Mouse (Mus musculus) neural tube, embryonic 12.5 days (tissue): ENCODE measurements around the gene Gas6. TPM values are rescaled to one million over a fixed set of nuclear protein-coding genes. Genes with fewer than 3 reads are reported as not detected.

Experiments
- ATAC-seq: fragments of 200-750 bp; cut with Nextera tagmentation; 2 replicates; pipeline ENCODE4 v1.8.0; 2017; ENCODE audit warnings: low read depth, mild to moderate bottlenecking, moderate TSS enrichment, moderate library complexity; ENCODE audit not compliant: low FRiP score
- H3K27ac ChIP-seq: fragments of 300-500 bp; sonication (generic); 2 replicates; pipeline ENCODE4 v1.5.1; 2016
- H3K27me3 ChIP-seq: fragments of 300-500 bp; sonication (generic); replicated peaks from 2 replicates; pipeline ENCODE4 v1.6.1; 2016; ENCODE audit warnings: mild to moderate bottlenecking
- H3K36me3 ChIP-seq: fragments of 300-500 bp; sonication (generic); 2 replicates; pipeline ENCODE4 v1.6.1; 2016; ENCODE audit warnings: mild to moderate bottlenecking
- H3K4me1 ChIP-seq: fragments of 300-500 bp; sonication (generic); 2 replicates; pipeline ENCODE4 v1.6.1; 2016
- H3K4me2 ChIP-seq: fragments of 300-500 bp; sonication (generic); replicated peaks from 2 replicates; pipeline ENCODE4 v1.6.1; 2016; ENCODE audit warnings: mild to moderate bottlenecking
- H3K4me3 ChIP-seq: fragments of 300-500 bp; sonication (generic); 2 replicates; pipeline ENCODE4 v1.5.1; 2016
- H3K9ac ChIP-seq: fragments of 300-500 bp; sonication (generic); 2 replicates; pipeline ENCODE4 v1.6.1; 2016; ENCODE audit warnings: mild to moderate bottlenecking
- H3K9me3 ChIP-seq: fragments of 300-500 bp; sonication (generic); 2 replicates; pipeline ENCODE4 v1.6.1; 2016; ENCODE audit warnings: mild to moderate bottlenecking
- WGBS: fragments of 180-500 bp; shearing (Covaris S2); methylation state at CpG from one replicate; pipeline ENCODE4 v1.1.7; 2016; 5-methylcytosine and 5-hydroxymethylcytosine counted together
- polyA plus RNA-seq: library from polyadenylated mRNA; unstranded; fragments of >200 nt; fragmentation: Nextera tagmentation; extraction: Ambion mirVana; gene quantifications from 2 replicates; pipeline ENCODE4 v1.2.1, GENCODE M21; 2016

The Gas6 gene
- polyA plus RNA-seq, 1 experiment from 2014 or later, result 18.4 TPM

DNA sequence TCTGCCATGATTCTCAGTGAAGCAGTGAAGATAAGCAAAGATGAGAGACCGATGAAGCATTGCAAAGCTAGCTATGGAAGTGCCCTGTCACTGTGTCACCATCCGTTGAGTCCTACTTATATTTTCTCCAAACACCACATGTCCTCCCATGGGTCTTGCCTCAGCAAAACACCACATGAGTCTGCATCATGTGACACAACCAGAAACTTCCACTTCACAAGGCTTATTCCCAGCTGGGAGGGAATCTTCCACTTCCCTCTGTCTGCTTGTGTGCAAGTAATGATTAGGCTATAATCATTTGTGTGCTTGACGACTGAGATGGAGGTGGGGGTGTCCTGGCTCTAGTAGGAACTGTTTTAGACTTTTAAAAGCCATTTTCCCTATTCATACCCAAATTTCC is 6.9 kb upstream of the Gas6 start:
- no peak overlapping the region for H3K4me2 ChIP-seq
- ATAC-seq, result no peak
- no peak overlapping the region for H3K27ac ChIP-seq
- no peaks in the 10 kb centered on the region for H3K9me3 ChIP-seq
- no peaks in the 10 kb centered on the region for H3K4me1 ChIP-seq
- H3K9ac ChIP-seq, result no peak overlapping the region
- no peaks in the 10 kb centered on the region for H3K27me3 ChIP-seq
- no peaks in the 10 kb centered on the region for H3K36me3 ChIP-seq
- H3K4me3 ChIP-seq, result no peak overlapping the region
- 82% methylated on average over 3 of the region's 3 CpGs for WGBS

GRCm38 (mm10) chr8:13493011-13493410 is 1.3 kb downstream of the Gas6 start:
- H3K36me3 ChIP-seq, result no peaks in the 10 kb centered on the region
- peak overlapping the region; percentile 88; the same call in 1 of the 2 replicates for H3K4me2 ChIP-seq
- no peak overlapping the region for H3K9ac ChIP-seq
- 57% methylated on average over 11 of the region's 11 CpGs for WGBS
- H3K9me3 ChIP-seq, result no peaks in the 10 kb centered on the region
- H3K27ac ChIP-seq, result no peak overlapping the region
- H3K4me3 ChIP-seq, result no peak overlapping the region
- ATAC-seq, result no peak
- peaks cover 11% of the 10 kb centered on the region for H3K4me1 ChIP-seq
- peaks cover 38% of the 10 kb centered on the region for H3K27me3 ChIP-seq

DNA sequence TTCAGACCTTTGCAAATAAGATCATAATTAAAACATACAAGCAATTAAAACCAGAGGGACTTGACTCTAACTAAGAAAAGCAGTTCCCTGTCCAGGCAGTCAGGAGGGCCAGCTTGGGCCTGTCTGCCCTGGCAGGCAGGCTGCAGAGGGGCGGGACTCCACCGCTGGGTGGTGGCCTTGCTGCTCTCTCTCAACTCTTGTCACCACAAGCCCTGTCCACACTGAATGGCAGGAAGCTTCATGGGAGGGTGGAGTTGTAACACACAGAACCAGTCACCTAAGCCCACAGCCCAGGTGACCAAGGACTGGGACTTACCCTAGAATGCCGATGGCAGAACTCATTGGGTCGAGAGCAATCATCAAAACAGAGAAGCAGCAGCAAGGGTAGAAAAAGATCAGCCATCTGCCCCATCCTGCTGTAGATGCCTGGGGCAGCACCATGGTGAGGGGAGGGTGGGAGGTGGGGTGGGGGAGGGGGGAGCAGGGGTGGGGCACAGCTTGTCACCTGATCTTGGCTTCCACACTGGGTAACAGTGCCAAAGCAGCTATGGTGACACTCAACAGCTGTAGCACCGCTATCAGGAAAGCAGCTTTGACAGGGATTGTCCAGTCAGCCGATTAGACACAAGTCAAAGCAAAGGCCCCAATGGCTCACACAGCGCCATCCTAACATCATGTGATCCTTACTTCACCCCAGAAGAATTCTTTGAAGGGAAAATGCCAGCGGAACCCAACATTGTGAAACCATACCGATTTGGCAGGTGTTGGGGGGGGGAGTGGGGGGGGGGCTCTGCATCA is 1.9 kb downstream of the Gas6 start:
- WGBS, result 59% methylated on average over 9 of the region's 9 CpGs
- no peak overlapping the region for H3K27ac ChIP-seq
- no peak for ATAC-seq
- H3K4me1 ChIP-seq, result peaks cover 11% of the 10 kb centered on the region
- no peaks in the 10 kb centered on the region for H3K36me3 ChIP-seq
- no peak overlapping the region for H3K4me3 ChIP-seq
- H3K4me2 ChIP-seq, result no peak overlapping the region
- no peaks in the 10 kb centered on the region for H3K9me3 ChIP-seq
- H3K9ac ChIP-seq, result no peak overlapping the region
- peaks cover 38% of the 10 kb centered on the region for H3K27me3 ChIP-seq

GRCm38 (mm10) chr8:13491491-13492010 is 2.7 kb downstream of the Gas6 start:
- no peaks in the 10 kb centered on the region for H3K9me3 ChIP-seq
- peaks cover 38% of the 10 kb centered on the region for H3K27me3 ChIP-seq
- no peak overlapping the region for H3K27ac ChIP-seq
- peaks cover 11% of the 10 kb centered on the region for H3K4me1 ChIP-seq
- H3K36me3 ChIP-seq, result no peaks in the 10 kb centered on the region
- H3K4me2 ChIP-seq, result no peak overlapping the region
- no peak overlapping the region for H3K4me3 ChIP-seq
- no peak for ATAC-seq
- H3K9ac ChIP-seq, result no peak overlapping the region
- 88% methylated on average over 14 of the region's 14 CpGs for WGBS

- Histone ChIP-seq H3K9ac (no peak overlapping the region; the same call in 1 of the 2 replicates), H3K9me3 (no peaks in the 10 kb centered on the region), H3K27me3 (peaks cover 38% of the 10 kb centered on the region), H3K4me1 (peaks cover 11% of the 10 kb centered on the region), H3K36me3 (no peaks in the 10 kb centered on the region), H3K4me3 (no peak overlapping the region), H3K4me2 (no peak overlapping the region), H3K27ac (no peak overlapping the region)
- 49% methylated on average over 13 of the region's 13 CpGs for whole genome bisulfite sequencing
- no peak for ATAC-seq
Observed at GRCm38 (mm10) chr8:13489986-13490910, 4.0 kb downstream of the Gas6 start.

DNA sequence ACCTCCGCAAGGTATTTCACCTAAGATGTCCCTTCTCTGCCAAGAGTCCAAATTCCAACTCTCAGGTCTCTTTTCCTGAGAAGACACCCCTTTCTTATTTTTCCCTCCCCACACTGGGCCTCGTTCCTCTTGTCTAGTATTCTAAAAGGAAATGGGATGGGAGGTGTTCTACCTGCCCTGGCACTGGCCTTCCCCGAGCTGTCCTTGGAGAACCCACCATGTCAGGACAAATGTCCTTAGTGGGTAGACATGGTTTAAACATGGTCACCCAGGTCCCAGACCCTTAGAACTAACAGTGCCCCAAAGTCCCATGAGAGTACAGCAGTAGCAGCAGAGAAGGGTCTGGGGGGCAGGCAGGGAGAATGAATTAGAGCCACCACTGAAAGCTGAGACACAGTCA is 4.9 kb downstream of the Gas6 start:
- H3K36me3 ChIP-seq, result no peaks in the 10 kb centered on the region
- peaks cover 33% of the 10 kb centered on the region for H3K27me3 ChIP-seq
- no peak overlapping the region for H3K4me2 ChIP-seq
- H3K9ac ChIP-seq, result no peak overlapping the region
- H3K27ac ChIP-seq, result no peak overlapping the region
- peaks cover 8% of the 10 kb centered on the region for H3K4me1 ChIP-seq
- ATAC-seq, result no peak
- H3K9me3 ChIP-seq, result no peaks in the 10 kb centered on the region
- no peak overlapping the region for H3K4me3 ChIP-seq
- WGBS, result 87% methylated on average over 3 of the region's 3 CpGs

DNA sequence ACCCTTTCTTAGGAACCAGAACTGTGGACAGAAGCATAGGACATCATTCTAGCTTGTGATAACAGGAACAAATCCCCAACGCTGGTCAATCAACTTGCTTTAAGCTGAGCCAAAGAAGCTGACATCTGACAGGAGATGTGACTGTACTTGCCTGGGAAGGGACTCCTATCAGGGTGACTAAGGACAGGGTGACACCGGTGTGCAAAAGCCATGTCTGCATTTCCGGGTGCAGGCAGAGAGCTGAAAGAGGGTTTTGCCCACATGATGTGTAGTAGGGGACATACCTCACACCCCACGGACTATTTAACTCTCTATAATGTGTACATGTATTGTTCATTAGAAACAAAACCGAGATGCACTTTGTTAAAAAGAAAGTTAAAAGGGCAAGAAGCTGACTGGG is 11.1 kb downstream of the Gas6 start:
- Histone ChIP-seq H3K9ac (no peak overlapping the region), H3K27me3 (no peaks in the 10 kb centered on the region), H3K4me2 (no peak overlapping the region), H3K36me3 (no peaks in the 10 kb centered on the region), H3K4me1 (no peaks in the 10 kb centered on the region), H3K27ac (no peak overlapping the region), H3K4me3 (no peak overlapping the region), H3K9me3 (no peaks in the 10 kb centered on the region)
- WGBS, result 84% methylated on average over 5 of the region's 5 CpGs
- no peak for ATAC-seq

DNA sequence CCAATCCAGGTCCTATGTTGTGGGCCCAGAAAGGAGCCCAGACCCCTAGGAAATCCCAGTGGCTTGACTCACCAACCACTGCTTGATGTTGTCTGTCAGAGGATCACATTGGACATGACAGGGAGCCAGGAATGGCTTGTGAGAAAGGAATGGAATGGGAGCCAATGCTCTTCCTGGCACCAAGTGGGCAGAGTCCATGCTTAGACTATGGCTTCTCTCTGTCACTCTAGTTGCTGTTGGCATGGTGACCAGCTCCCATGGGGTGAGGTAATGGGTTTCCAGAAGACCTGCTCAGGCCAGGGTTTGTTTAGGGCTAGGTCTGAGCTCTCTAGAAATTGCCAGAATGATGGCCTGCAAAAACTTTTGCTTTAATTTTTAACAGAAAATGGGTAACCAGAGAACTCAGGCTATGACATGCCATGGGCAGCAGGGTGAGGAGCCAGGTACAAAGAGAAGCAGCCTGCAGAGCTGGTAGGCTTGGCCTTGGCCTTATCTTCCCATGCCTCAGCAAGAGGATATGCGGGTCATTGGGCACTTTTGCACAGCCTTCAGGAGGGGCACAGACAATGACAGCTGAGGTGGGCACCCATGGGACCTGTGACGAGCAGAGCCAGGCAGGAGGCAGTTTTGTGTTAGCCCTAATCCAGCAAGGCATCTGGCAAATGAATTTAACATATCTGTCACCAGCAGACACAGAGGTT is 12.0 kb downstream of the Gas6 start:
- 84% methylated on average over 2 of the region's 2 CpGs for WGBS
- ATAC-seq, result no peak
- no peaks in the 10 kb centered on the region for H3K4me1 ChIP-seq

GRCm38 (mm10) chr8:13481596-13481995 is 12.7 kb downstream of the Gas6 start:
- no peaks in the 10 kb centered on the region for H3K4me1 ChIP-seq
- no peak overlapping the region for H3K4me3 ChIP-seq
- WGBS, result 92% methylated on average over 3 of the region's 3 CpGs
- no peak overlapping the region for H3K27ac ChIP-seq
- ATAC-seq, result no peak
- H3K9me3 ChIP-seq, result no peaks in the 10 kb centered on the region
- H3K4me2 ChIP-seq, result no peak overlapping the region
- no peaks in the 10 kb centered on the region for H3K27me3 ChIP-seq
- H3K36me3 ChIP-seq, result no peaks in the 10 kb centered on the region
- H3K9ac ChIP-seq, result no peak overlapping the region

More for the DNA sequence above, 12.0 kb downstream of the Gas6 start:
- Histone ChIP-seq H3K9me3 (no peaks in the 10 kb centered on the region), H3K27me3 (no peaks in the 10 kb centered on the region), H3K27ac (no peak overlapping the region), H3K36me3 (no peaks in the 10 kb centered on the region), H3K4me2 (no peak overlapping the region), H3K9ac (no peak overlapping the region), H3K4me3 (no peak overlapping the region)

GRCm38 (mm10) chr8:13481089-13481554 is 13.2 kb downstream of the Gas6 start:
- Histone ChIP-seq H3K27ac (no peak overlapping the region), H3K4me2 (no peak overlapping the region), H3K9ac (no peak overlapping the region), H3K9me3 (no peaks in the 10 kb centered on the region), H3K27me3 (no peaks in the 10 kb centered on the region), H3K4me3 (no peak overlapping the region), H3K36me3 (no peaks in the 10 kb centered on the region), H3K4me1 (no peaks in the 10 kb centered on the region)
- WGBS, result 88% methylated on average over 7 of the region's 7 CpGs
- ATAC-seq, result no peak

DNA sequence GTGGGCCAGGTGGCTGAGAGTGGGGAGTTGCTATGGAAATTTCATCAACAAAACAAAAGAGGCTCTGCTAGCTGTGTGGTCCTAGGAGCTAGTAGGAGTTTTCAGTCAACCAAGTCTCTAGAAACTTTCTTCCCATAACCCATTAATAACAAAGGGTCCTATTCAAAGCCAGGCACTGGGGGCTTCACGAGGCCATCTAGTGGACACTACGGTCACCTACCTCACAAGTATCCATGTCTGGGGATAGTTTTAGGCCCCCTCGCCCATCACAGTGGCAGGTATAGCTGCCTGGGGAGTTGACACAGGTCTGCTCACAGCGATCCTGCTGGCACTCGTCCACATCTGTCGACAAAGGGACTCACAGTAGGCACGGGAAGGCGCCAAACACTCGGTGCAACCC is 18.4 kb downstream of the Gas6 start:
- Histone ChIP-seq H3K27ac (no peak overlapping the region), H3K4me2 (no peak overlapping the region), H3K4me3 (no peak overlapping the region), H3K27me3 (no peaks in the 10 kb centered on the region), H3K36me3 (no peaks in the 10 kb centered on the region), H3K9ac (no peak overlapping the region), H3K4me1 (no peaks in the 10 kb centered on the region), H3K9me3 (no peaks in the 10 kb centered on the region)
- WGBS, result 64% methylated on average over 9 of the region's 9 CpGs
- ATAC-seq, result no peak

GRCm38 (mm10) chr8:13472284-13472683 is 22.0 kb downstream of the Gas6 start:
- H3K4me2 ChIP-seq, result no peak overlapping the region
- H3K9me3 ChIP-seq, result no peaks in the 10 kb centered on the region
- no peak overlapping the region for H3K27ac ChIP-seq
- H3K36me3 ChIP-seq, result no peaks in the 10 kb centered on the region
- no peaks in the 10 kb centered on the region for H3K4me1 ChIP-seq
- no peak for ATAC-seq
- H3K27me3 ChIP-seq, result no peaks in the 10 kb centered on the region
- WGBS, result 72% methylated on average over 7 of the region's 7 CpGs
- H3K9ac ChIP-seq, result no peak overlapping the region
- H3K4me3 ChIP-seq, result no peak overlapping the region
